Mouse (Mus musculus) lung, postnatal 0 days (tissue): Measurements from ENCODE around the gene Slc38a9.

Experiments
- CTCF ChIP-seq: IDR thresholded peaks from 2 replicates; pipeline ENCODE4 v1.5.1; 2016; ENCODE audit warnings: antibody characterized with exemption, mild to moderate bottlenecking
- EP300 ChIP-seq: IDR thresholded peaks from 2 replicates; pipeline ENCODE4 v1.6.1; 2016; ENCODE audit warnings: antibody characterized with exemption, mild to moderate bottlenecking, control low read depth

DNA sequence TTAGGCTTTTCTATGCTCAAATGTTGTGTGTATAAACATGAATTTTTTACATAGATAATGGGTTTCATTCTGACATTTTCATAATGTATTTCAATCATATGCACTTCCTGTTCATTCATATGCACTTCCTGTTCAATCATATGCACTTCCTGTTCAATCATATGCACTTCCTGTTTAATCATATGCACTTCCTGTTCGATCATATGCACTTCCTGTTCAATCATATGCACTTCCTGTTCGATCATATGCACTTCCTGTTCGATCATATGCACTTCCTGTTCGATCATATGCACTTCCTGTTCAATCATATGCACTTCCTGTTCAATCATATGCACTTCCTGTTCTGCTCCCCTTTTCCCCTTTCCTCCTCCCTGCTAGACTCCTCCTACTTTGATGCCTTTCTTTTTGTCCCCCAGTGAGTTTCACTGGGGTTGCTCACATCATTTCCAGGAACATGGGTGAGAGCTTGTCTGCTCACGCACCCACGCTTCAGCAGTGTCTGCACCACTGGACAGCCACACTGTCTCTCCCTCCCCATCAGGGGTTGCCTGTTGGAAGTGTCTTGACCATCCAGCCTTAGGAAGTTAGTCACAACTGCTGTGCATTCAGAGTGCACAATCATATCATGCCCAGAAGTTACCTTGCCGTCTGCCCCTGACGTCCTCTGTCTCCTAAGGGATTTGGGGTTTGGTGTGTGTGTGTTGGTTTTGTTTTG, 35.1 kb downstream of the Slc38a9 start:
- TF ChIP-seq EP300, result no peak
- no peak for TF ChIP-seq CTCF
